Mouse (Mus musculus): ENCODE data around the gene Nck1.

GRCm38 (mm10) chr9:100468151-100468550 is 77.8 kb downstream of the Nck1 start:
- no peak for TF ChIP-seq HCFC1 (IDR thresholded peaks at IDR 0.05; ENCODE audit: borderline replicate concordance, insufficient read depth, low read length)
- TF ChIP-seq ZC3H11A (IDR thresholded peaks at IDR 0.05; ENCODE audit: borderline replicate concordance, low read depth, low read length), result no peak

All from ES-E14 (cell line).